Mouse (Mus musculus) c-Kit-positive CD71-negative TER-119-negative erythroid progenitor cells, embryonic 14.5 days (primary cell): ENCODE measurements around the gene Slc25a10.

Source experiments
- DNase-seq: peaks from one replicate; pipeline ENCODE4 v3.0.0-alpha.2; 2013; ENCODE audit warnings: low read depth

Slc25a10 gene

DNA sequence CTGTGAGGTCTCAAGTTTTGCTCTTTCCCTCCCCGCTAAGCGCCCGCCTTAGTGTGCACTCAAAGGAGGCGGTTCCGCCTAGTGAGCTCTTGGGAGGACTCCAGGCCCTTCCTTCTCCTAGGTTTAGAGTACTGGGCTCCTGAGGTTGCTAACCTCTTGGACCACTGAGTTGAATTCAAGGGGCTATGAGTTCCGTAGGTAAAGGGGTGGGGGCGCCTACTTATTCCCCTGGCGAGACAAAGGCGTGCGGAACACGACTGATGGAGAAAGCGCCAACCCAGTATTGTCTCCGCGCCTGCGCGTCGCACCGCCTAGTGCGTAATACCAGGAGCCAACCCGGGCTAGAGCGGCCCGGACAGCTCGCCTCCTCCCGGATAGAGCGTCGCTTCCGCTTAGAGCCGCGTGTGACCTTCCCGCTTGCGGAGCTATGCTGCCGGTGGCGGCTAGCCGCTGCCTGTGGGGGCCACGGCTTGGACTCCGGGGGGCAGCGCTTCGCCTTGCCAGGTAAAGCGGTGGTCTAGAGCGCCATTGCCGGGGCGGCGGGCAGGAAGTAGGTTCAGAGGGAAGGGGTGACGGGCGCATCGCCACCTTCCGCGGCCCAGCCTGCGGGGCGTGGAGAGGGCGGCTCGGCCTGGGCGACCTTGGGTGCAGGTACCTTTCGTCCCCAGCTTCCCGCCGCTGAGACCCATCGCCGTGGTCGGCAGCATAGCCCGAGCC lies 7.2 kb upstream of the Slc25a10 start, which contains the start of gene Mrpl12:
TSS of gene Mrpl12 (plus strand) at position 349 of the 717 bp plus-strand sequence.
- peak; percentile 91 for DNase-seq

- no peak for DNase-seq
Measured at GRCm38 (mm10) chr11:120485251-120485650, 6.4 kb upstream of the Slc25a10 start.

- no peak for DNase-seq
Measured at GRCm38 (mm10) chr11:120488516-120488915, 3.1 kb upstream of the Slc25a10 start.

DNA sequence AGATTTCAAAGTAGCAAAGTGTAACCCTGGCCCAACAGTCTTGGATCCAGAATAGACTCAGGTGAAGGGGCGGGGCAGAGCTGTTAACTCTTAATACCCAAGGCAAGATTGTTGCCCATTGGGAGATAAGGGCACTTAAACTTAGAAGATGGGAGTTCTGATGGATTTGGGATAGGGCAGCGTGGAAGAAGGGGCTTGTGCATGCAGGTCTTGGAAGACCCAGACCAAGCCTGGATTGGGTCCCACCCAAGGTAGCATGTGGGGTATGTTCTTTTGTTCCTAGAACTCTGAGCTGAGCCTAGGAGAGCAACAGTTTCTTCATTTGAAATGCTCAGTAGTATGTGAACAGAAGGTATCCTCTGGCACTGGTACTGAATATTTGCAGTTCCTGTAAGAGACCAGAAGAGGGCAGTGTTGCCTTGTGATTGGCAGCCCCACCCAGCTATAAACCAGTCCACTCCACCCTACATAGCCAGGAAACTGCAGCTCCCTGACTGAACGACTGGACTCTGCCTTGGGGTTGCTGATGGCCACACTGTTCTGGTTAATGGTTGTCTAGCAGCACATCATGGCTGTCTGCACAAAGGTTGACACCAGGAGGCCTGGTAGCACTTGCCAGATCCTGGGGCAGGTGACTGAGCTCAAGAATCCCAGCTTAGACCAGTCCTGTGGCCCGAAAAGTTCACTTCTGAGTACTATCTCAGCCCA lies 2.4 kb upstream of the Slc25a10 start:
- DNase-seq: peak; percentile 77

DNA sequence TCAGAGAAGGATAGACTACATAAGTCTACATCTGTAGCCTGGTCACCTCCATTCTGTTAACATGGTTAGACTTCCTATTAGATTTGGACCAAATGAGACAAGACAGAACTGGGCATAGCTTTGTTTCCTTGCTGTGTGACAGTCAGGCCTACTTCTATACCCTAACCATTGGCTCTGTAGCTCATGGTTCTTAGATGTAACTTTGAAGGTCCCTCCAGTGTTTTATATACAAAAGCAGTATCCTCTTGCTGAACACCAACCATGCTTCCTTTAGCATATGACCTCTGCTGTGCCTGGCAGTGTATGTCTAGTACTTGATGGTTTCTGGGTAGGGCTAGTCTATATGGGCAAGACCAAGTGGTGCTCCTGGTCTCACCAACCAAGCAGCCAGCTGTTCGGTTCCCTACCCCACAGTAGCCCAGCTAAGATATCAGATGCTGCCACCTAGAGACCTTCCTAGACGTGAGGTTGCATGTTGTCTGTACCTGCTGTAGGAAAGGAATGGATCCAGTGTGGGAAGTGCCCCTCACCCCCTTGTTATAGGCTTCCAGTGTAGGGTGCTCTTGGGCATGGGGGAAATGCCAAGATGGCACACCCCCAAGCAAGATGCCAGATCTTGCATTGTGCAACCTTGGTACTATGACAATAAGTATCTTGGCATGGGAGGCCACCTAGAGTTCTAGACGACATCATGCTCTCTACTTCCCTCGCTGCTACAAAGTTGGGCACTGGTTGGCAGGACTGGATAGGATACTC lies 1.2 kb upstream of the Slc25a10 start:
- DNase-seq: no peak

DNA sequence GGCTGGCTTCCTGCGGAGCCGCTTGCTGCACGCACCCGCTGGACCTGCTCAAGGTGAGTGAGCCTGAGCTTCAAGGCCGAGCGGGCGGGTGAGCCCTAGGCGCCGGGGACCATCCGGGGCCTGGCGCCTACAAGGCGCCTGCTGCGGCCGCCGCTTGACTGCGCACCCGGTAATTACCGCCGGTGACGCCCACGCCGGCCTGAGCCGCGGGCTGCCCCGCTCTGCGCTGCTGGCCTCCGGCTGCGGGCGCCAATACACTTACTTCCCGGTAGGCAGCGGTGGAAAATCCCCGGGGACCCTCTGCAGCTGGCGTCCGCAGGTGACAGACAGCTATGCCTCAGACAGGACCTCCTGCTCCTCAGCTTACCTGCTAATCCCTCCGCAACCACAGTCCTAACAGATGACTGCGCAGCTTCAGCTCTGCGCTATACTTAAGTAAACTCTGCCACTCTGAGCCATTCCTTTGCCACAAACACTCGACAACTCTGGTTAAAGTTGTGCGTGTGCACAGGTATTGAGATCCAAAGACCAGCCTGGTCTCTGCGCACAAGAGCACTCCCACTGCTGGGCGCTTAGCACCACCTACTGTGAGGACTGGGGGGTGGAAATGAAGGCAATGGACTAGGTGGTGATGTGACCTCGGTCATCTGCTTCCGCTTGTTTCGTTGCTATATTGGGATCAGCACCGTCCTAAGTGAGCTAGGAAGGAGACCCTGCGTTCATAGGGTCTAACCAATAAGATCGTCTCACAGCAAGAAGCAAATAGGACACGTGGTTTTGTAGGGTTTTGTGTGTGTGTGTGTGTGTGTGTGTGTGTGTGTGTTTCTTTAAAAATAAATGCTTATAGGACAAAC lies 611 bp downstream of the Slc25a10 start:
- DNase-seq: no peak

DNA sequence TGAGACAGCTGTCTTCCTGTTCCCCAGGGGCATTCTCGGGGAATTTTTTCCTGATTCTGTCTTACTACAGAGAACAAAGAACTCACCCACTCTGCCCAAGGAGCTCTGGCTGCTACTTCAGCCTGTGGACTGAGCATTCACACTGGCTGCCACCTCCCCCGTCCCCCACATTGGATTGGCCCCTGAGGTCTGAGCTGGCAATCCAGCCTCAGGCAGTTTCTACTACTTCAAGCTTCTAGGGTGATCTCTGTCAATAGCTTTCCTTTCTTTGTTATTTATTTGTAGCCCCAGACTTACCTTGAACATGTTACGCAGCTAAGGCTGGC lies 1.2 kb downstream of the Slc25a10 start:
- DNase-seq: no peak

GRCm38 (mm10) chr11:120493351-120493750 lies 1.7 kb downstream of the Slc25a10 start:
- no peak for DNase-seq

DNA sequence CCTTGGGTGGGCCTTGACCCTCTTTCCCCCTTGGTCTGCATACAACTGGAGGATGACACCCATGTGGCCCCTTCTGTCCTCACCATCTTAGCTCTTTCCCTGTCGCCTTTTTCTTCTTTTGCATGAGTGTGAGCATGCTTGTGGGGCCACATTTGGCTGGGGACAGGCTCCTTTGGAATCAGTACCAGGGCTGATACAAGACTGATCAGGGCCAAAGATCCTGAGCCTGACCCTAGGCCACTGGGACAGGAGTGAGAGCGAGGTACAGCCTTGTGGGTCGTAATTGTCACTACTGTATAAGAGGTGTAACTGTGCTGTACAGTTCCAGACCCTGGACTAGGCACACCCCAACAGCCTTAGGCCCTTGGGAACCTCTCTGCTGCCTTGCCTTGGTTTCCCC lies 2.3 kb downstream of the Slc25a10 start:
- DNase-seq: no peak

DNA sequence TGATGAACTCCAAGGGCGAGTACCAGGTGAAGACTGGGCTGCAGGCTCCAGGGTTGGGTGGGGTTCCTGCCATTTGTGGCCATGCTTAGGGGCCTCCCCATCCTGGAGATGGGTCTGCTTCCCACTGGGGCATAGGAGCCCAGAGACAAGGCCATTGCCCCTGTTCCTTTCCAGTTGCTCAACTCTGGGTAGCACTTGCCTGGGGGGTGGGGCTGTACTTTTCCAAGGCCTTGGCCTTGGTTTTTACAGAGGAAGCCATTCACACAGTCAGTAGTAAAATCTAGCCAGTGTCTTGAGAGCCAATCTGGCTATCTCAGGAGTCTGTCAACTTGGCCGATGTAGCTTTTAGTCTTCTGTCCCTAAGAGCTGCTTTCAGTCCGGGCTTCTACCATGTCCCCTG lies 5.8 kb downstream of the Slc25a10 start:
- no peak for DNase-seq

DNA sequence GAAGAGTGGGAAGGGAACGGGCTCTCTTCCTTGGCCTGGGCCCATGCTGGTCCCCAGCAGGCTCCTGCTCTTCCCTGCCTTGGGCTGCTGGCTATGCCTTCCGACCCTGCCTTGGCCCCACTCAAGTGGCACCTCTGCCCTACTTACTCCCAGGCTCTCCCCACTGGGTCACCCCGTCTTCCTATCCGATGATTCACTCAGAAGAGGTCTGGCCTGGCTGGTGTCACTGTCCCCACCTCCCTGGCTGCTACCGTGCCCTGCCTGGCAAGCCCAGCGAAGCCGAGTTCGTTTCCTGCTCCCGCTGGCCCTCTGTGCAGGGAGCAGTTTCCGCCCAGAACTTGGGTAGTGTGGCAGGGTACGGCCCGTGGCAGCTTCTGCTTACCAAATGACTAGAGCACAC lies 6.6 kb downstream of the Slc25a10 start:
- no peak for DNase-seq

GRCm38 (mm10) chr11:120498891-120499290 lies 7.3 kb downstream of the Slc25a10 start:
- DNase-seq: no peak

DNA sequence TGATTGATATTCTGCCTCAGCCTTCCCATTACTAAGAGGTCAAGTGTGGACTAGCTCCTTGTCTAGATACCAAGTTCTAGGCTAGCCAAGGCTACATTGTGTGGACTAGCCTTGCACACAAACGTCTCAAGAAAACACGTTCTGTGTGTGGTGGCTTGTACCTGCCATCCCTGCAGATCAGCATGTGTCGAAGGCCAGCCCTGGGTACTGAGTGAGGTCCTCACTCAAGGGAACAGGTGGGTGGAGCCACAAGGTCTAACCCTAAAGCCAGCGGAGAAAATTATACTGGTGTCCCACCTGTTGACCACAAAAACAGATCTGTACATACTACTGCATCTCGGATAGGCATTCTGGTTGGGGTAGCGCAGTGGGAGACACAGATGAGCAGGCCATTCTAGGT lies 8.3 kb downstream of the Slc25a10 start:
- DNase-seq: no peak

GRCm38 (mm10) chr11:120500357-120500756 lies 8.7 kb downstream of the Slc25a10 start:
- DNase-seq: no peak

- DNase-seq: no peak
Measured at GRCm38 (mm10) chr11:120501018-120501417, 9.4 kb downstream of the Slc25a10 start.

GRCm38 (mm10) chr11:120501701-120502100 lies 10.1 kb downstream of the Slc25a10 start:
- DNase-seq: no peak

- no peak for DNase-seq
Measured at GRCm38 (mm10) chr11:120505661-120506060, 14.0 kb downstream of the Slc25a10 start.

GRCm38 (mm10) chr11:120506899-120507298 lies 15.3 kb downstream of the Slc25a10 start:
- no peak for DNase-seq

DNA sequence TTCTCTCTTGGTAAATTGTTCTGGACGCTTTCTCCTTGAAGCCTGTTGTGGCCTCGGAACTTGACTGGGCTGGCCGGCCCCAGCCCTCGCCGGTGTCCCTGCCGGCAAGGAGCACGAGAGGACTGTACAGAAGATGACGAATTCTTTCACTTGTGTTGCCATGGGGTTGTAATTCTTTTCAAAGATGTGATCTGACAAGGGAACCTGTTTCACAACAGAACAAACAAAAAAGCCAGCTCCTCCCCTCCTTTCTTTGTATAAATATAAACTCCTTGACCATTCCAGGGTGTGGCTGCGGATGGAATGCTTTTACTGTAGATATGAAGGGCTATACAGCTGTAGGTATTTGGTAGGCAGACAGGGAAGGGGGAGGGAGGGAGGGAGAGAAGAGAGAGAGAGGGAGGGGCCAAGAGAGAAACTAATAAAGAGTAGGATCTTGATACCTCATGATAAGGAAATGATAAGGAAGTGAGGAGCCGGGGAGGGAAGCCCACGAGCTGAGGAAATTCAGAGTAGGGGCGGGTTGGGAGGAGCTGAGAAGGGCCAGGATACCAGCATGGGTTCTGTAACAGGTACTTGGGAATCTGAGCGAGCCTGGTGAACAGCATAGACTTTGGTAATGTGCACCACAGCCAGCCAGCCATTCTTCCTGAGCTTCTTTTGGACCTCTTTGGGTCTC lies 16.1 kb downstream of the Slc25a10 start:
- no peak for DNase-seq

DNA sequence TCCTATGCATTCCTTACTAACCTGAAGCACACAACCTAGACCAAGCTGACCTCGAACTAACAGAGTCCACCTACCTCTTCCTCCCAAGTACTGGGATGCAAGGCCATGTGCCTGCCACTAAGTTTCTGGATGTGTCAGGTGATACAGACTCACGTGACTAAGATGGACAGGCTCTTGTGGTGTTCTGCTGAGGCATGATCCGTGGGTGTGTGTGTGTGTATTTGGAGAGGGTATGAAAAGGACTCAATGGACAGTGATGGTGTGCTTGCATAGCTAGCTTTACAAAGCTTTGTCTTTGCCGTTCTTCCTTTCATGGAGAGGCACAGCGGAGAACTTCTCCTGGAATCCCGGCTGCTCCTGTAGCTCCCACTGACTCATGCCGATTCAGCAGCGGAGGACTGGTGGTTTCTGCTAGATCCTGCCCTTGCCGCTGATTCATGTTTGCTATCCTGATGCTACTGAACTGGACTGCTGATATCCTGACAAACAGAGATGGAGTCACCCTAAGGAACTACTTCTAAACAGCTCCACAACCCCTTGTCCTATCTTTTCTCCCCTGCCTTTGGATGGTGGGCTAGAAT lies 16.7 kb downstream of the Slc25a10 start:
- DNase-seq: no peak

- DNase-seq: no peak
Measured at GRCm38 (mm10) chr11:120509940-120510339, 18.3 kb downstream of the Slc25a10 start.
